Mouse (Mus musculus) left cerebral cortex, postnatal 10 days (tissue): ENCODE measurements at regions not wholly inside any gene's neighbourhood (a gene's known extent, or its start where the extent isn't known, plus 50 kb on each side); places are given as distances from the start of the nearest gene placed in this dataset.

Experiments
- DNase-seq, 2 experiments: peaks; one replicate each; pipeline ENCODE4 v3.0.0; 2021 to 2022; ENCODE audit warnings: low spot score in 2 of 2, mixed read lengths in 1 of 2; ENCODE audit errors: extremely low spot score in 1 of 2
- intact Hi-C: fragments of 180-260 bp; cut with DNase I; formaldehyde crosslinking; loops from one replicate; pipeline ENCODE4 v1.15.1; 2025

- intact Hi-C loops: no loop called here
- DNase-seq: no peak
Observed at GRCm38 (mm10) chr7:51268743-51269142, 242.1 kb upstream of the Ano5 start.

GRCm38 (mm10) chr7:51270531-51271090, 240.2 kb upstream of the Ano5 start:
- intact Hi-C loops: no loop called here
- peak; percentile 45 to 69 for DNase-seq

DNA sequence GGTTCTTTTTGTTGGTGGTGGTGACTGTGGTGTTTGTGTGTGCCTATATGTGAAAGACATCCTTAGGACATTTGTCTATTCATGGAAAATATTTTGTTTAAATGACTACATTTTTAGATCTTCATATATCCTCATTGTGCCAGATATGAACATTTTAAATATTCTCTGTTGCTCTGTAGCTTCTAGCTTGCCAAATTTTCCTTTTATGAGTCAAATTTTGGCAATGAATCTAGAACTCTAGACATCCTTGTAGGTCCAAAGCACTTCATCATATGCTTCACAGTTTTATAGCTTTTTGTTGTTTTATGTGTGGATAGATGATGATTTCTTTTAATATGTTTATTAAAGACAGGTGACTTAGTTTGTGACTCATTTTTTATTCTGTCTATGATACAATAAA, 229.4 kb upstream of the Ano5 start:
- intact Hi-C loops: no loop called here
- no peak for DNase-seq

- no peak for DNase-seq
- intact Hi-C loops: loop anchor here (10.0 kb wide), 1 partner anchor 85 kb away; no protein-coding TSS in a partner anchor
Observed at GRCm38 (mm10) chr7:51300238-51300637, 210.6 kb upstream of the Ano5 start.

- intact Hi-C loops: loop anchor here (10.0 kb wide), 1 partner anchor 77 kb away; no protein-coding TSS in a partner anchor
- no peak for DNase-seq
Observed at GRCm38 (mm10) chr7:51307757-51308156, 203.1 kb upstream of the Ano5 start.

DNA sequence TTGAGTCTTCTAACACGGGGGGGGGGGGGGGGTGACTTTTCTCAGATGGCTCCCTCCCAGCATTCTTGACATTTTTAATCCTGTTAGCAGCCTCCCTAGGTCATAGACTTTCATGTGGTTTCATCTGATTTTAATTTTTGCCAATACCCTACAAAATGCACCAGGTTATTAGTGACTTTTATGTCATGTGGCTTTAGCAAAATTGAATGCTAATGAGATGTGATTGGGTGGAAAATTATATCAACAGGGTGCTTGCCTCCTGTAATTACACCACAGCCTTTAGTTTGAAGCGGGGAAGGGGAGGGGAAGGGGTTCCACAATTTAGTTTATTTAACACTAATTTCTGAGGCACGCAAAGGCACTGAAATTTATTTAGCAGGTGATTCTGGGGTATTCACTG, 200.6 kb upstream of the Ano5 start:
- intact Hi-C loops: no loop called here
- DNase-seq: no peak

DNA sequence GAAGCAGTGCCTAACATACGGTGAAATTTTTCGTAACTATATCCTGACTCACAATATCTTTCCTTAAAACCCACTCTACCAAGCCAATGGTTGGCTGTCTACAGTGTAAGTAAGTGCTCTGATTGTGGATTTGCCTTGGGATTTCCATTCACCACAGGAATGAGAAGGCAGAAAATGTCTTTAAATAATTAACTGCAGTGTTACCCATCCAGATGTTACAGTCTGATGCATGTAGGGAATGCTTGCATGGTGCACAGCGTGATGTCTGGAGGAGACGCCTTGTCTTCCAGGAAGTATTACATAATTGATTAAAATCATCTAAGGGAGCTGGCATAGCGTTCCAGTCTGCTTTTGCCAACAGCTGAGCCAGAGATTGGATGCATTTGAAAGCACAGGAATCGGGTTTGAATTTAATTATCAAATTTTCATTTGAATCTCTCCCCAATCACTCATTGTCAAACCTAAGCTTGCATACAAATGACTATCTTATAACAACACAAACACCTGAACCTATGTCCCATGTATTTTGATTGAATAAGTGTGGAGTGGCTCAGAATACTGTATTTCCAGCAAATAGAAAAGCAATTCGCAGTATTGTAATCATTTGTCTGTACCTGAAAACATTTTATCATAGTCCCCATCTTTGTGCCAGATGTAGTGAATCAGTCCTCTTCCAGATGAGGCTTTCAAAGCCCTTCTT, 170.8 kb upstream of the Ano5 start:
- DNase-seq: no peak

GRCm38 (mm10) chr7:51347521-51347920, 163.3 kb upstream of the Ano5 start:
- intact Hi-C loops: no loop called here
- DNase-seq: no peak

More for the DNA sequence above, 170.8 kb upstream of the Ano5 start:
- intact Hi-C loops: no loop called here

- DNase-seq: no peak
- intact Hi-C loops: no loop called here
Observed at GRCm38 (mm10) chr7:51360134-51360533, 150.7 kb upstream of the Ano5 start.

GRCm38 (mm10) chr7:51377584-51377983, 133.2 kb upstream of the Ano5 start:
- no peak for DNase-seq
- intact Hi-C loops: no loop called here
